Mouse (Mus musculus) lung, postnatal 10 days (tissue): ENCODE data around the gene Pigc.
A peak's percentile ranks its signal among the peaks of the same experiment; 100 is the strongest.

Experiments
- DNase-seq: peaks from one replicate; pipeline ENCODE4 v3.0.0; 2021

The Pigc gene

DNA sequence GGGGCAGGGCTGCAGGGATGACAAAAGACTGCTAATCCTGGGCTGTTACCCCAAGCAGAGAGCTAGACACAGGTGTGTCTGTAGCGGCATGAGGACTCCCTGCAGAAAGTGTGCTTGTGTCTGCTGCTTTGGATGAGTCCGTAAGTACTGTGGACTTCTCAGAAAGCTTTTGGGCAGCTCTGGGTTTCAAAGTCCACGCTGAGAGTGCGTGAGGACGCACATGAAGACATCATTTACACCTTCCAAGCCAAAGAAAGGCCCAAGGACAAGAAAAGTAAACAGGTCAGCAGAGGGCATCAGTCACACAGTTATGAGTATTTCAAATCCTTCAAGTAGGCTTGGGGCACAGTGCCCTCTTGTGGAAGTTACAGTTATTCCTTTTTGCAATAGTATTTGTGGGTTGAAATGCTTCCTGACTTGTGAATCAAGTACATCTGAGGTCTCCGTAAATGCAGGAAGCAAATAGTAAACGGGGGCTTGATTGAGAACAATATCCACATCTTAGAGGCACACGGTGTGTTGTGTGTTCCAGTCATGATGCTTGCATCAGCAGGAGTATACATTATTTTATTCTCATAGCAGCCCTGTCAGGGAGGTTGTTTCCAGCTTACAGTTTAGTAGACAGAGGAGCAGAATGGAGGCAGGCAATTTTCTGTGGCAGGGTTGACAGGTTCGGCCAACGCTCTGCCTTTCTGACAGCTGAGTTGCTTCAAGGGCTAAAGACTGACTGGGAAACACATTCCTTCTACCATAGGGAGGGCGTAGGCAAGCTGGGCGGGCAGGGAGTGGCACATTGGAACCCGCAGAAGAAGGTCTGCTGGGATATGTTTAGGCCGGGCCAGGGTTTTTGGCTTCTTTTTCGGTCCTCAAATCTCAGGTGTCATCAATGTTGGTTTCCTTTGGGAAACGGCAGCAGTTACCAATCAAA is 7.5 kb downstream of the Pigc start:
- peak; percentile 90 for DNase-seq

- DNase-seq, result no peak
Measured at GRCm38 (mm10) chr1:161977331-161977730, 8.3 kb downstream of the Pigc start.

GRCm38 (mm10) chr1:161978173-161978700 is 9.3 kb downstream of the Pigc start:
- no peak for DNase-seq

- no peak for DNase-seq
Measured at GRCm38 (mm10) chr1:161979536-161979935, 10.6 kb downstream of the Pigc start, which contains the start of gene 4930558K02Rik. 4930558K02Rik (minus strand) TSS chr1:161979636.

DNA sequence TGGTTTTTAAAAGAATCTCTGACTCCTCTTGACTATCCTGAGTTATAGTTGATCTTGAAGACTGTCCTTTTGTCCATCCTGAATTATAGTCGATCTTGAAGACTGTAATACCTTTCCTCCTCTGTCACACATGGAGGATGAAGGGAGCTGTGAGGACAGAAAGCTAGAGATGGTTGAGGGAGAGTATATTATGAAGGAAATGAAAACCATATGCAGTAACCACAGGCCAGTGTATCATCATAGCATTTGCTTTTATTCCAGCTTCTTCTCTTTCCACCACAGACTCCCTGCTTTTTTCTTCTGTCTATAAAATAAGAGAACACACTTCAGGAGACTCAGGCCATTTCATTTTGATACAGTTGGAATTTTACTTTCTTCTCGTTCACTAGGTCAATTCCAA is 11.1 kb downstream of the Pigc start:
- DNase-seq, result no peak

DNA sequence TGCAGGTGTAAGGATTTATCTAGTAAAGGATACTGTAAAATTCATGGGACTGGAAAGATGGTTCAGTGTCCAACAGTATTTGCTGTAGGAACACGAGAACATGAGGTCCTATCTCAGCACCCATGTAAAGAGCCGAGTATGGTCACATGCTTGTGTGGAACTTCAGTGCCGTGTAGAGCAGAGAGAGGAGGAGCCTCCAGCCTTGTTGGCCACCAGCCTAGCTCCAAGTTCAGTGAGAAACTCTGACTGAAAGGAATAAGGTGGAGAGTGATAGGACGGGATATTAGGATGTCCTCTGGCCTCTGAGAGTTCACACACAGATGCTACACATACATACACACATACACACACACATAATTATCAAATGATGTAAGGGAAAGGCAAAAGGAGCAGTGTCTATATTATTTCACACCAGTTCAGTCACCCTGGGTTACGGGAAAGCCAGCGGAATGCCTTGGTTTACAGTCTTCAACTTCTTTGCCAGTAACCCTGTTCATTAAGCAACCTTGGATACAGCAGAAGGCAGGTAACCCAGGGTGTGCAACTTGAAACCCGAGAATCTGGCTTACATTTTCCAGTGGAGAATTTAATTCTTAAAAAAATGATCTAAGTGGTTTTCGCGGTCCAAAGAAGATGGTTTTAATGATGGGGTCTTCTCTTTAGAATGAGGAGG is 11.8 kb downstream of the Pigc start:
- DNase-seq, result no peak

DNA sequence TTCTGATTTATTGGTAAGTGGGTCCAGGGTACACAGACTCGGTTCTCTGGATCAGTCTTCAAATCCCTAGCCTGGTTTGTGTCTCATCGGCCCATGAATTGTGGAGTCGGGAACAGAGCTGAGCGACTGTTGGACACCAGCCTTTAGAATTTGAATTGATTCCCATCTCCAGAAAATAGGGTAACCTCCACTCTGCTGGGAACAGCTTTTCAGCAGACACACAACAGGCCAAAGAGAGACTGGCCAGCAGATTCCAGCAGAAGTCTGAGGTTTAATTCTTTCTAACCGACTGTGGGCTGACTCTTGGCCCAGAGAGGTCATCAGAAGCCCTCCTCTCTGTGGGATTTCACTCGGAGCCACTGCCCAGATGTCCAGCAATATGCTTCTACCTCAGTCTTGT is 14.5 kb downstream of the Pigc start:
- no peak for DNase-seq

- DNase-seq, result no peak
Measured at GRCm38 (mm10) chr1:161983979-161984566, 15.1 kb downstream of the Pigc start.

GRCm38 (mm10) chr1:161990684-161991578 is 21.9 kb downstream of the Pigc start:
- DNase-seq, result no peak

- no peak for DNase-seq
Measured at GRCm38 (mm10) chr1:161991846-161992245, 22.9 kb downstream of the Pigc start.

DNA sequence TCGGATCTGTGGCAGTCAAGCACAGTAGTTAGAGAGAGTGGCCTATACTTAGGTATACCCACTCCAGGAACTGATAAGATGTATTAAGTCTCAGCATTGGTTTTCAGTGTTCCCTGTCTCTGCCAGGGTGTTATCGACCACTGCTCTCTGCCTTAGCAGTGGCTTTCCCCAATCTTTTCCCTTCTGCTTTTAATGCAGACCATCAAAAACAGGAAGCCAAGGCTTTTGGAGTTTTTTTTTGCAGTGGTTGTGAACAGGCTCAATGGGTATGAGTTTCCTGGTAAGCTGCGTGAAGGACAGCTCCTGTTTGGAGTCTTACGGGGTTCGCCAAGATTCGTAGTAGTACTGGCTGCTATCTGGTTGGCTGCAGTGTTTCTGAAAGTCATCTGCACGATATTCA is 23.4 kb downstream of the Pigc start:
- no peak for DNase-seq

- DNase-seq, result no peak
Measured at GRCm38 (mm10) chr1:161998781-161999180, 29.8 kb downstream of the Pigc start.

GRCm38 (mm10) chr1:161999338-161999737 is 30.4 kb downstream of the Pigc start:
- DNase-seq, result no peak

GRCm38 (mm10) chr1:161999882-162000371 is 30.9 kb downstream of the Pigc start:
- peak; percentile 83 for DNase-seq

DNA sequence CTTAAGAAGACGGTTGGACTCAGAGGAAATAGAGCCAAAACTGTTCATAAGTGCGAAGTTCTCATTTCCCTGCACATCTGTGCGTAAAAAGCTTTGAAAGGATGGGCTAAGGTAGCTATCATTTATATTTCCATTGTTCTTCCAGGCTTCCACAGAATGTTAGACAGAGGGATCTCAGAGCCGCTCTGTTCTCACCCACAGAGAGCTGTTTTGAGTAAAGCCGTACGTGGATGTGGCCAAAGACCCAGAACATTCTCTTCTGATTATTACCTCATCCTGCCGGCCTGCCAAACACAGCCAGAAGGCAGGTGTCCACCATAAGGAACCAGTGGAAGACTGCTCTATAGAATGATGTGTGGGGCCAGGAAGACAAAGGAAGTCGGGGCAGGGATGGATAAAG is 32.3 kb downstream of the Pigc start:
- no peak for DNase-seq

DNA sequence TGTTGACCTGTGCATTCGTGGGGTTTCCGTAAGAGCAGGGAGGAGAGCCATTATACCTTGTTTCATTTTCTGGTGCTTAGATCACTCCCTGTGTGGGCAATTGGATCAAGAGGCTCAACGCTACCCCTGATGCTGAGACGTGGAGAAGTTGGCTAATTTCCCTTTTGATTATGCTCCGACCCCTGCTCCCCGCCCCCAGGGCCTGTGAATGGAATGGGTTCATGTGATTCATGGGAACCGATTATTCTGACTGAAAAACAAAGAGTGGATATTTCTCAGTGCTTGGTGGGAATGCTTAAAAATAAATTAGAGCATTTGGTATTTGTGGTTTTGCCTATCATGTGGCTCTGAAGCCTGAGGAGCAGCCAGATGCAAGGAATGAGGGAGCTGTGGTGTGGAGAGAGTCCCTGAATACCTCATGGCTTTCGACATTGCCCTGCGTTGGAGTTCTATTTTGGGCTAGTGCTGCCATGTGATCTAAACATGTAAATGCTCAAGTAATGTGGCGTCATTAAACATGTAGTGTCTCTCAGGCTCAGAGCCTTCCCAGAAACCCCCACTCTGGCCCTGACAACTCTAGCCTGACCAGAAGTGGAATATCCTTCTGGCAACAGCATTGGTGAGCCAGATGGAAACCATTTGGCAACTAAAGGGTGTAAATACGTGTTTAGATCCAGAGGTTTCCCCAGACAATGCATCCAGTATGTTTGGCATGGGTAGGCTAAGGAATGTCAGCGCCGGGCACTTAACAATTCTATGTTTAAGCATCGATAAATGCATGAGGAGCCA is 34.9 kb downstream of the Pigc start:
- peak; percentile 28 for DNase-seq

GRCm38 (mm10) chr1:162004518-162004780 is 35.5 kb downstream of the Pigc start:
- no peak for DNase-seq

DNA sequence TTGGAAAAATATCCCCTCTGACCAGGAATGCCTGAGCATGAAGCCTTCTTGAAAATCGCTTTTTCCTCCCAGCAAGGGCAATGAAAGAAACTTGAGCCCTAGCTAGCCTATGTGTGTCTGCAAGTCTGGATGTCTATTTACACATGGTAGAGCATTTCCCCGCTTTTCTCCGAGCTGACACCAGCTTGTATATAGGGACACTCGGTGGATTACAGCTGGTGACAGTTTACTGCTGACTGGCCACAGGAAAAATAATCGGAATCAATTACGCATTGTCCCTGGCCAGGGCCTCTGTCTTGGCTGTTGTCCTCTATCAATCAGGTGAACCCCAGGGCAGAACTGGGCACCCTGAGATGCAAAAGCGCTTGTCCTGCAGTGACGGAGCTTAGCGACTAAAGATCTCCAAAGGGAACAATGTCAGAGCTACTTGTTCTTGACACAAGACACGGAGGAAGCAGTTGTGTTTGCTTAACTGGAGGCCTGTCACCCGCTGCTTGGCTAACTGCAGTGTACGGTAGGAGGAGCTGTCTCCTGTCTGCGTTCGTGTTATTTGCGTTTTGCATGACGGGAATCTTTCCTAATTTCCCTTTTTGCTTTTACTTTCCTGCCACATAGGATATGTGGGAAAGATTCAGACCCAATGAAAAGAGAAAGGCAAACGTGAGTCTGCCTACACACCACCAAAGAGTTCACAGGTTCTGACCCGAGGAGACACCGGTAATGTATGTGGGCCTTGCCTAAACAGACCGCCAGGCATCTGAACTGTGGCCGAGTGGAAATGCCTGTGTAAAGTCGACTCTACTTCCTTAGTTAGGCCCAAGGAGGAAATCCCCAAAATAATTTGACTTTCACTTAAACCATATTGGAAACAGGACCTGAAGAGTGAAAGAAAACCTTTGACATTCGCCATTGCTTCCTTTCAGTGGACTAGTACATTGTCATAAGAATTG is 36.1 kb downstream of the Pigc start:
- DNase-seq, result peak; percentile 86

DNA sequence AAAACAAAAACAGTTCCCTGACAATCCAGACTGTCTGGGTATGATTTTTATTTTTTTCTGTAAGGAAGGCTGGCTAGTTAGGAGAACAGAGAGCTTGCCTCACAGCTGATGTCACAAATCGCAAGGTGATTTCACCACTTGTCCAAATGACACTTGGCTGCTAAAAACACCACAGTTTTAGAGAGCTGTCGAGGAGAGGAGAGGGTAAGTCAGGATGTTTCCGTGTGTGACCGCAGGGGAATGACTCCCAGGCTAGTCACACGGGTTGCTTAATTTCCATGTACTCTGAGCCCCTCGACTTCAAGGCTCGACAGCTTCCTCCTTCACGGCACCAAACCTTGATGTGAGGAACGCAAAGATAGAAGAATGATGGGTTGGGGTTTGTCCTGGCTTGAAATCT is 37.1 kb downstream of the Pigc start:
- DNase-seq, result no peak

- no peak for DNase-seq
Measured at GRCm38 (mm10) chr1:162008208-162008607, 39.2 kb downstream of the Pigc start.
